Mouse (Mus musculus) stomach, adult 2 months (tissue): ENCODE measurements around the gene Rhox3c. TPM values are rescaled to one million over a fixed set of nuclear protein-coding genes. Genes with fewer than 3 reads are reported as not detected.

Experiments
- polyA plus RNA-seq: library from polyadenylated mRNA; depleted of rRNA; stranded (reverse); fragments of >200 nt; gene quantifications from 2 replicates; pipeline ENCODE4 v1.2.3, GENCODE M21; 2012; rRNA removed

Rhox3c gene
- not detected in 2 replicates for polyA plus RNA-seq

DNA sequence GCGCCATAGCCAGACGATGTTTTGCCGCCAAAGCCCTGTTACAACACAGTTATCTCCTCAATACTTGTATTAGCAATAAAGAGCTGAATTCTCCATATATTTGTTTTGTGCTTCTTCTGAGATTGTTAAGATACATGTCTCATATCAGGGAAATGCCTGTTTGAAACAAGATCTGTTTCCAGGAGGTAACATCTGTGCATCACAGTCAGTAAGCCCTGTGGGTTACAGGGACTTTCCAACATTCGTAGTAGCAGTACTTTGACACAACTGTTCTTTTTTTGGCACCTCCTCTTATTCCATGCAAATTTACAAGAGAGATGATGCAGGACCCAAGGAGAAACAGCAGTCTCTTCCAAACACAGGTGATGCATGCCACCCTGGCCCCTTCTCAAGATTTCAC, at the start of gene Rhox3c:
Gene Rhox3c (plus strand): TSS at position 301 of the 400 bp plus-strand sequence.

DNA sequence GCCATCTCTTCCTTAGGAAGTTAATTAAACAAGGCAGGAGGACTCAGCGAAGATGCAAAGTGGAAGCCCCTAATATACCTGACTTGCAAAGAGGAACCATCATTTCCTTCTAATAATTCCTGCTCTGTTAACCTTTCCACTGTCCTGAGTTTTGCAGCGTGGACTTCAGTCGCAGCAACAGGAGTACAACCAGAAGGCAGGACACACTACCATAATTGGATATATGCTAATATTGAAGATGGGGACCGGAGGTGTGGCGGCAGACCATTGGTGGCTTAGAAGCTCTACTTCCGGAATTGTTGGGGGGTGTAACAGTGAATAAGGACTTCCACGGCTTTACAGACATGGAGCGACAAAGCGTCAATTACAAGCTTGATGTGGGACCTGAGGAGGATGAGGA, 46.6 kb upstream of the Rhox3c start, which contains the start of gene Rhox2b:
Gene Rhox2b (plus strand): TSS at position 301 of the 400 bp plus-strand sequence.

DNA sequence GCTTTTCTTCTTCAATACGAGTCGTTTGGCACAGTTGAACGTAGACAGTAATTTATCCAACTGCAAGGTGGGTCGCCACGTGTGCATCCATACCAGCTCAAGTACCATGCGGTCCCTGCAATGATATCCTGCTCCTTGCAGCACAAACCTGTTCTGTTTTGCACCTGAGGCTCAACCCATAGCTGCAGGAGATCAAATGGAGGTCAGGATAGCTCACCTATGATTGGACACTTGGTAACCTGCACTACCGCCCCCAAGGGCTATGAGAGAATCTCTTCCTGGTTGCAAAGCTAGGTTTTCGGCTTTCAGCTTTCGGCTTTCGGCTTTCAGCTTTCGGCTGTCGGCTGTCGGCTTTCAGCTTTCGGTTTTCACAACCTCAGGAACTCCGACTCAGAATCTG, 26.2 kb upstream of the Rhox3c start, which contains the start of gene Rhox4b:
Gene Rhox4b (plus strand): TSS at position 301 of the 400 bp plus-strand sequence.

DNA sequence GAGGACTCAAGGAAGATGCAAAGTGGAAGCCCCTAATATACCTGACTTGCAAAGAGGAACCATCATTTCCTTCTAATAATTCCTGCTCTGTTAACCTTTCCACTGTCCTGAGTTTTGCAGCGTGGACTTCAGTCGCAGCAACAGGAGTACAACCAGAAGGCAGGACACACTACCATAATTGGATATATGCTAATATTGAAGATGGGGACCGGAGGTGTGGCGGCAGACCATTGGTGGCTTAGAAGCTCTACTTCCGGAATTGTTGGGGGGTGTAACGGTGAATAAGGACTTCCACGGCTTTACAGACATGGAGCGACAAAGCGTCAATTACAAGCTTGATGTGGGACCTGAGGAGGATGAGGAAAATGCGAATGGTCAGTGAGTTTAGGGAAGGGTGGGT, 5.0 kb upstream of the Rhox3c start, which contains the start of gene Rhox2c:
Gene Rhox2c (plus strand): TSS at position 301 of the 400 bp plus-strand sequence.

DNA sequence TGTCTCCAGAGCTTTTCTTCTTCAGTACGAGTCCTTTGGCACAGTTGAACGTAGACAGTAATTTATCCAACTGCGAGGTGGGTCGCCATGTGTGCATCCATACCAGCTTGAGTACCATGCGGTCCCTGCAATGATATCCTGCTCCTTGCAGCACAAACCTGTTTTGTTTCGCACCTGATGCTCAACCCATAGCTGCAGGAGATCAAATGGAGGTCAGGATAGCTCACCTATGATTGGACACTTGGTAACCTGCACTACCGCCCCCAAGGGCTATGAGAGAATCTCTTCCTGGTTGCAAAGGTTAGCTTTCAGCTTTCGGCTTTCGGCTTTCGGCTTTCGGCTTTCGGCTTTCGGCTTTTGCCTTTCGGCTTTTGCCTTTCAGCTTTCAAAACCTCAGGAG, 21.7 kb downstream of the Rhox3c start, which contains the start of gene Rhox4c:
Gene Rhox4c (plus strand): TSS at position 301 of the 400 bp plus-strand sequence.

DNA sequence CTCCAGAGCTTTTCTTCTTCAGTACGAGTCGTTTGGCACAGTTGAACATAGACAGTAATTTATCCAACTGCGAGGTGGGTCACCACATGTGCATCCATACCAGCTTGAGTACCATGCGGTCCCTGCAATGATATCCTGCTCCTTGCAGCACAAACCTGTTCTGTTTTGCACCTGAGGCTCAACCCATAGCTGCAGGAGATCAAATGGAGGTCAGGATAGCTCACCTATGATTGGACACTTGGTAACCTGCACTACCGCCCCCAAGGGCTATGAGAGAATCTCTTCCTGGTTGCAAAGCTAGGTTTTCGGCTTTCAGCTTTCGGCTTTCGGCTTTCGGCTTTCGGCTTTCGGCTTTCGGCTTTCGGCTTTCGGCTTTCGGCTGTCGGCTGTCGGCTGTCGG, 55.7 kb downstream of the Rhox3c start, which contains the start of gene Rhox4d:
Gene Rhox4d (plus strand): TSS at position 301 of the 400 bp plus-strand sequence.

Other genes starting within 250 kb of the Rhox3c start
- gene Gm9, start 247.5 kb upstream of the Rhox3c start, polyA plus RNA-seq = not detected in 2 replicates
- not detected in 2 replicates for gene Rhox1, start 236.3 kb upstream of the Rhox3c start, polyA plus RNA-seq
- not detected in 2 replicates for gene Rhox2a, start 213.6 kb upstream of the Rhox3c start, polyA plus RNA-seq
- not detected in 2 replicates for gene Rhox3a, start 208.7 kb upstream of the Rhox3c start, polyA plus RNA-seq
- not detected in 2 replicates for gene Rhox4a, start 193.2 kb upstream of the Rhox3c start, polyA plus RNA-seq
- gene Rhox3a2, start 78.6 kb upstream of the Rhox3c start, polyA plus RNA-seq = not detected in 2 replicates
- not detected in 2 replicates for gene Rhox4a2, start 67.7 kb upstream of the Rhox3c start, polyA plus RNA-seq
- gene Rhox2b, start 46.5 kb upstream of the Rhox3c start, polyA plus RNA-seq = not detected in 2 replicates
- not detected in 2 replicates for gene Rhox4b, start 26.1 kb upstream of the Rhox3c start, polyA plus RNA-seq
- not detected in 2 replicates for gene Rhox2c, start 4.9 kb upstream of the Rhox3c start, polyA plus RNA-seq
- gene Rhox4c, start 21.8 kb downstream of the Rhox3c start, polyA plus RNA-seq = not detected in 2 replicates
- not detected in 2 replicates for gene Rhox2d, start 34.8 kb downstream of the Rhox3c start, polyA plus RNA-seq
- gene Rhox4d, start 55.8 kb downstream of the Rhox3c start, polyA plus RNA-seq = not detected in 2 replicates
- gene Rhox2e, start 71.9 kb downstream of the Rhox3c start, polyA plus RNA-seq = not detected in 2 replicates
- not detected in 2 replicates for gene Rhox3e, start 83.4 kb downstream of the Rhox3c start, polyA plus RNA-seq
- gene Rhox4e, start 98.8 kb downstream of the Rhox3c start, polyA plus RNA-seq = not detected in 2 replicates
- not detected in 2 replicates for gene Rhox2f, start 112.8 kb downstream of the Rhox3c start, polyA plus RNA-seq
- not detected in 2 replicates for gene Rhox3f, start 122.4 kb downstream of the Rhox3c start, polyA plus RNA-seq
- gene Rhox4f, start 149.1 kb downstream of the Rhox3c start, polyA plus RNA-seq = not detected in 2 replicates
- not detected in 2 replicates for gene Rhox3g, start 170.0 kb downstream of the Rhox3c start, polyA plus RNA-seq
- gene Rhox2g, start 184.9 kb downstream of the Rhox3c start, polyA plus RNA-seq = not detected in 2 replicates
- not detected in 2 replicates for gene Rhox4g, start 192.7 kb downstream of the Rhox3c start, polyA plus RNA-seq
- gene Rhox3h, start 210.2 kb downstream of the Rhox3c start, polyA plus RNA-seq = not detected in 2 replicates
- not detected in 2 replicates for gene Rhox2h, start 214.7 kb downstream of the Rhox3c start, polyA plus RNA-seq